Mouse (Mus musculus) neural tube, embryonic 11.5 days (tissue): ENCODE measurements around the gene Kif3a. TPM values are rescaled to one million over a fixed set of nuclear protein-coding genes. Genes with fewer than 3 reads are reported as not detected.

Experiments used
- ATAC-seq: fragments of 200-750 bp; cut with Nextera tagmentation; 2 replicates; pipeline ENCODE4 v1.8.0; 2017; ENCODE audit warnings: moderate number of reproducible peaks, mild to moderate bottlenecking, moderate TSS enrichment, moderate library complexity; ENCODE audit not compliant: insufficient read depth, low FRiP score, low TSS enrichment
- DNase-seq: peaks from one replicate; pipeline ENCODE4 v3.0.0-alpha.2; 2015; ENCODE audit warnings: low spot score
- H3K27ac ChIP-seq: fragments of 300-500 bp; sonication (generic); 2 replicates; pipeline ENCODE4 v1.5.1; 2014; ENCODE audit warnings: low read depth, mild to moderate bottlenecking, low read length
- H3K27me3 ChIP-seq: fragments of 300-500 bp; sonication (generic); 2 replicates; pipeline ENCODE4 v1.6.1; 2014; ENCODE audit warnings: mild to moderate bottlenecking, low read length, mixed read lengths; ENCODE audit not compliant: control insufficient read depth, insufficient read depth
- H3K36me3 ChIP-seq: fragments of 300-500 bp; sonication (generic); 2 replicates; pipeline ENCODE4 v1.6.1; 2014; ENCODE audit warnings: mild to moderate bottlenecking, low read length, moderate library complexity, mixed read lengths; ENCODE audit not compliant: control insufficient read depth, insufficient read depth
- H3K4me1 ChIP-seq: fragments of 300-500 bp; sonication (generic); 2 replicates; pipeline ENCODE4 v1.6.1; 2014; ENCODE audit warnings: low read length, mixed read lengths; ENCODE audit not compliant: control insufficient read depth, insufficient read depth
- H3K4me2 ChIP-seq: fragments of 300-500 bp; sonication (generic); 2 replicates; pipeline ENCODE4 v1.6.1; 2014; ENCODE audit warnings: low read depth, mild to moderate bottlenecking, moderate library complexity
- H3K4me3 ChIP-seq: fragments of 300-500 bp; sonication (generic); 2 replicates; pipeline ENCODE4 v1.5.1; 2014; ENCODE audit warnings: low read depth, low read length
- H3K9ac ChIP-seq: fragments of 300-500 bp; sonication (generic); 2 replicates; pipeline ENCODE4 v1.6.1; 2014; ENCODE audit warnings: mild to moderate bottlenecking, low read length
- H3K9me3 ChIP-seq: fragments of 300-500 bp; sonication (generic); 2 replicates; pipeline ENCODE4 v1.6.1; 2016; ENCODE audit warnings: low read length; ENCODE audit not compliant: control insufficient read depth
- whole genome bisulfite sequencing: fragments of 180-500 bp; shearing (Covaris S2); extraction: QIAGEN DNeasy Blood & Tissue Kit; methylation state at CpG from one replicate; pipeline ENCODE4 v1.1.7; 2014; 5-methylcytosine and 5-hydroxymethylcytosine counted together
- polyA plus RNA-seq: library from polyadenylated mRNA; unstranded; fragments of >200 nt; fragmentation: Nextera tagmentation; extraction: Ambion mirVana; gene quantifications from 2 replicates; pipeline ENCODE4 v1.2.1, GENCODE M21; 2014

The Kif3a gene
- polyA plus RNA-seq, 1 experiment from 2014 or later: 108 TPM

- ATAC-seq: no peak
- WGBS: 94% methylated on average over 6 of the region's 6 CpGs
Observed at GRCm38 (mm10) chr11:53585510-53585909, 18.3 kb downstream of the Kif3a start.

DNA sequence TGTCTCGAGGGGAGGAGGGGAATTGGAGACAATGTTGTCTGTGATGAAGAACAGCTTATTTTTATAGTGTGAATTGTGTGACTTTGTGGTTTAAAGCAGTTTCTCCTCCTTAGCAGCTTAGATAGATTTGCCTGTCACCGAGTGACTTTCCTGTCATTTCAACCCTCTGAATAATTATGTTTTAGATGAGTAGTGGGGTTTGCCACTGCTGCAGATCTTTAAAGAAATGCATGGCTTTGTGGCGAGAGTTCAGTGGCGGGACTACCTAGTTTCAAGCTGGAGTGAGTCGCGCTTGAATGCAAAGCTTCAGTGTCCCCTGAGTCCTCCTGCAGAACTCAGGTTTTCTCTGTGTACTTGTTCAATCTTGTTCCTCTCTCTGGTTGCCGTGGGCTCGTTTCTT is 21.1 kb downstream of the Kif3a start:
- Histone ChIP-seq H3K4me3 (no peak overlapping the region), H3K4me2 (no peak overlapping the region), H3K9ac (no peak overlapping the region), H3K27ac (no peak overlapping the region), H3K36me3 (peaks cover 3% of the 10 kb centered on the region), H3K4me1 (no peaks in the 10 kb centered on the region), H3K27me3 (no peaks in the 10 kb centered on the region), H3K9me3 (no peaks in the 10 kb centered on the region)
- WGBS: 83% methylated on average over 8 of the region's 8 CpGs
- DNase-seq (no peak), ATAC-seq (no peak)

More at GRCm38 (mm10) chr11:53585510-53585909, 18.3 kb downstream of the Kif3a start:
- Histone ChIP-seq H3K27me3 (no peaks in the 10 kb centered on the region), H3K27ac (no peak overlapping the region), H3K4me2 (no peak overlapping the region), H3K36me3 (peaks cover 6% of the 10 kb centered on the region), H3K4me3 (no peak overlapping the region), H3K9ac (no peak overlapping the region), H3K4me1 (no peaks in the 10 kb centered on the region), H3K9me3 (no peaks in the 10 kb centered on the region)
- no peak for DNase-seq

DNA sequence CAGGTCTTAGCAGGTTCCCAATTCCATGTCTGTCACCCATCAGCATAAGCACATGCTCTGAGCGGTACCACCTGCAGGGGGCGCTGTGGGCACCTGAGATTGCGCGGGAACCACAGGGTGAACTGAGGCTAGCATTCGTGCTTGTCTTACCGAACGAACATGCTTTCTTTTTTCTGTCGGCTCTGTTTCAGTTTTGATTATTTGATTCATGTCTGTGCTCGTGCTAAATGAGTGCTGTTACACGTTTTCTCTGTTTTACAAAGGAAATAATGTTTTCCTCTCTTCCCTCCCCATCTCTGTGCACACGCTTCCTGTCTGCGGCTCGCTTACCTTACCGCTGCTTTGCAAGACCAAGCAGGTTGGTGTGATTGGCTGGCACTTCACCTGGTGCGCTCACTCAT is 23.2 kb downstream of the Kif3a start:
- no peak for ATAC-seq
- WGBS: 39% methylated on average over 15 of the region's 15 CpGs

GRCm38 (mm10) chr11:53591116-53591515 is 23.9 kb downstream of the Kif3a start:
- Histone ChIP-seq H3K9me3 (no peaks in the 10 kb centered on the region), H3K4me2 (no peak overlapping the region), H3K27ac (no peak overlapping the region), H3K27me3 (no peaks in the 10 kb centered on the region), H3K4me1 (no peaks in the 10 kb centered on the region), H3K36me3 (peaks cover 5% of the 10 kb centered on the region; the same call in 1 of the 2 replicates), H3K9ac (no peak overlapping the region), H3K4me3 (no peak overlapping the region)
- DNase-seq: no peak
- 91% methylated on average over 5 of the region's 5 CpGs for WGBS
- no peak for ATAC-seq

More for the DNA sequence above, 23.2 kb downstream of the Kif3a start:
- Histone ChIP-seq H3K27me3 (no peaks in the 10 kb centered on the region), H3K9me3 (no peaks in the 10 kb centered on the region), H3K4me3 (no peak overlapping the region), H3K4me2 (no peak overlapping the region), H3K9ac (no peak overlapping the region), H3K27ac (no peak overlapping the region), H3K36me3 (peaks cover 5% of the 10 kb centered on the region; the same call in 1 of the 2 replicates), H3K4me1 (no peaks in the 10 kb centered on the region)
- DNase-seq: peak; percentile 34

DNA sequence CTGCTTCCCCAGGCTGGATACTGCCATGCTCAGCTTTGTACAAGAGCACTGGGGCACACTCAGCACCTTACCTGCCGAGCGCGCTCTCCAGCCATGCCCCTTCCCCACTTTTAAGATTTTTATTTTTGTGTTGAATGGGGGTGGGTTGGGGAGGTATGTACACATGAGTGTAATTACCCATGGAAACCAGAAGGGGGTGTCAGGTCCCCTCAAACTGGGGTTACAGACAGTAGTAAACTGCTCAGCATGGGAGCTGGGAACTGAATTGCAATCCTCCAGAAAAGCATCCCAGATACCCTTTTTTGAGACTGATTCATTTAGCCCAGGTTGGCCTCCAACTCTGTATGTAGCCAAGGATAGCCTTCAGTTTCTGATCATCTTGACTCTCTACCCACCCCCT is 37.8 kb downstream of the Kif3a start:
- Histone ChIP-seq H3K4me3 (no peak overlapping the region), H3K4me1 (no peaks in the 10 kb centered on the region; the same call in 1 of the 2 replicates), H3K9me3 (no peaks in the 10 kb centered on the region), H3K36me3 (no peaks in the 10 kb centered on the region), H3K9ac (no peak overlapping the region), H3K4me2 (no peak overlapping the region), H3K27me3 (no peaks in the 10 kb centered on the region), H3K27ac (no peak overlapping the region)
- ATAC-seq: no peak
- WGBS: 97% methylated on average over 3 of the region's 3 CpGs
- DNase-seq: no peak

GRCm38 (mm10) chr11:53605609-53606008 is 38.4 kb downstream of the Kif3a start:
- H3K9me3 ChIP-seq: no peaks in the 10 kb centered on the region
- no peak overlapping the region for H3K27ac ChIP-seq
- DNase-seq: no peak
- H3K27me3 ChIP-seq: no peaks in the 10 kb centered on the region
- H3K4me3 ChIP-seq: no peak overlapping the region
- no peak overlapping the region for H3K9ac ChIP-seq
- no peak overlapping the region for H3K4me2 ChIP-seq
- no peaks in the 10 kb centered on the region; the same call in 1 of the 2 replicates for H3K4me1 ChIP-seq
- H3K36me3 ChIP-seq: no peaks in the 10 kb centered on the region
- no peak for ATAC-seq
- WGBS: 11% methylated on average over 12 of the region's 12 CpGs

DNA sequence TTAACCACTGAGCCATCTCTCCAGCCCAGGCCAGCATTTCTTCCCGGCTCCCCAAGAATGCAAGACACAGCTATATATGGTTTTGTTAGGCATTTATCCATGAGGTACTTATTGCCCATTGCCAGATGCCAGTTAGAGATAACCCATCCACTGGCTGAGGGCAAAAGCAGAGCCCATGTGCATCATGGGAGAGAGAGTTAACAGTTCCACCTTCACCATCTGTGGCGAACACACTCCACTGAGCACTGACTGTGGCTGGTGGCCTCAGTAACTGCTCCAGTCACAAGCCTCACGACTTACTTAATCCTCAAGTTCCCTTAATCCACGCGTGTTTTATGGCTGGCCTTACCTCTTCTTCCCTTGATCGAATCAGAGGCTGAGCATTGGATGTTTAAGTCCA is 42.1 kb downstream of the Kif3a start:
- H3K4me1 ChIP-seq: no peaks in the 10 kb centered on the region; the same call in 1 of the 2 replicates
- H3K9me3 ChIP-seq: no peaks in the 10 kb centered on the region
- H3K4me2 ChIP-seq: no peak overlapping the region
- H3K9ac ChIP-seq: no peak overlapping the region
- H3K36me3 ChIP-seq: no peaks in the 10 kb centered on the region
- no peaks in the 10 kb centered on the region for H3K27me3 ChIP-seq
- ATAC-seq (no peak), DNase-seq (no peak)
- no peak overlapping the region for H3K27ac ChIP-seq
- WGBS: 80% methylated on average over 6 of the region's 6 CpGs
- H3K4me3 ChIP-seq: no peak overlapping the region

- Histone ChIP-seq H3K27me3 (no peaks in the 10 kb centered on the region), H3K4me1 (no peaks in the 10 kb centered on the region; the same call in 1 of the 2 replicates), H3K4me3 (no peak overlapping the region), H3K4me2 (no peak overlapping the region), H3K9me3 (no peaks in the 10 kb centered on the region), H3K27ac (no peak overlapping the region), H3K36me3 (no peaks in the 10 kb centered on the region), H3K9ac (no peak overlapping the region)
- 94% methylated on average over 3 of the region's 3 CpGs for WGBS
- no peak for ATAC-seq
- DNase-seq: no peak
Observed at GRCm38 (mm10) chr11:53609672-53610071, 42.5 kb downstream of the Kif3a start.

- H3K4me1 ChIP-seq: no peaks in the 10 kb centered on the region
- WGBS: 76% methylated on average over 6 of the region's 6 CpGs
- no peak for ATAC-seq
- no peaks in the 10 kb centered on the region for H3K36me3 ChIP-seq
- no peak overlapping the region for H3K4me2 ChIP-seq
- H3K27me3 ChIP-seq: no peaks in the 10 kb centered on the region
- no peak overlapping the region for H3K27ac ChIP-seq
- H3K4me3 ChIP-seq: no peak overlapping the region
- no peaks in the 10 kb centered on the region for H3K9me3 ChIP-seq
- DNase-seq: no peak
- H3K9ac ChIP-seq: no peak overlapping the region
Observed at GRCm38 (mm10) chr11:53615172-53615571, 48.0 kb downstream of the Kif3a start.
